Mouse (Mus musculus) WW6 (cell line): Measurements from ENCODE around the gene Rmdn2.
A peak's percentile ranks its signal among the peaks of the same experiment; 100 is the strongest.

Experiments used
- DNase-seq: peaks from one replicate; pipeline ENCODE4 v3.0.0-alpha.2; 2013; ENCODE audit warnings: low read depth, low spot score

Rmdn2 gene

GRCm38 (mm10) chr17:79705671-79706455 lies 94.2 kb downstream of the Rmdn2 start:
- no peak for DNase-seq

GRCm38 (mm10) chr17:79708168-79708567 lies 96.5 kb downstream of the Rmdn2 start:
- no peak for DNase-seq

GRCm38 (mm10) chr17:79709718-79710117 lies 98.1 kb downstream of the Rmdn2 start:
- no peak for DNase-seq

GRCm38 (mm10) chr17:79710246-79710842 lies 98.7 kb downstream of the Rmdn2 start:
- DNase-seq: no peak

- no peak for DNase-seq
These were observed 100.3 kb downstream of the Rmdn2 start for GRCm38 (mm10) chr17:79711944-79712343.

- DNase-seq: no peak
These were observed 100.9 kb downstream of the Rmdn2 start for GRCm38 (mm10) chr17:79712536-79712935.

GRCm38 (mm10) chr17:79713276-79713642 lies 101.6 kb downstream of the Rmdn2 start:
- DNase-seq: no peak

GRCm38 (mm10) chr17:79713643-79714367 lies 102.1 kb downstream of the Rmdn2 start:
- DNase-seq: no peak

GRCm38 (mm10) chr17:79714368-79714895 lies 102.8 kb downstream of the Rmdn2 start:
- DNase-seq: no peak

GRCm38 (mm10) chr17:79714931-79715637 lies 103.4 kb downstream of the Rmdn2 start, which contains the start of gene Cyp1b1:
Gene Cyp1b1, minus strand, starts transcription at chr17:79715061.
- no peak for DNase-seq

GRCm38 (mm10) chr17:79715649-79716143 lies 104.0 kb downstream of the Rmdn2 start:
- DNase-seq: peak; percentile 89

GRCm38 (mm10) chr17:79720681-79721080 lies 109.0 kb downstream of the Rmdn2 start:
- no peak for DNase-seq

GRCm38 (mm10) chr17:79726613-79727012 lies 115.0 kb downstream of the Rmdn2 start:
- DNase-seq: no peak

- no peak for DNase-seq
These were observed 116.5 kb downstream of the Rmdn2 start for GRCm38 (mm10) chr17:79728053-79728584.

- no peak for DNase-seq
These were observed 117.2 kb downstream of the Rmdn2 start for GRCm38 (mm10) chr17:79728585-79729503.

GRCm38 (mm10) chr17:79730988-79731387 lies 119.3 kb downstream of the Rmdn2 start:
- DNase-seq: no peak

- DNase-seq: no peak
These were observed 121.4 kb downstream of the Rmdn2 start for GRCm38 (mm10) chr17:79733039-79733438.

- no peak for DNase-seq
These were observed 125.9 kb downstream of the Rmdn2 start for GRCm38 (mm10) chr17:79737598-79737997.

GRCm38 (mm10) chr17:79738847-79739498 lies 127.3 kb downstream of the Rmdn2 start:
- DNase-seq: no peak

GRCm38 (mm10) chr17:79742635-79743034 lies 131.0 kb downstream of the Rmdn2 start:
- DNase-seq: no peak
